Mouse (Mus musculus) small intestine, adult 2 months (tissue): ENCODE data around the gene Htr2a. TPM values are rescaled to one million over a fixed set of nuclear protein-coding genes. Genes with fewer than 3 reads are reported as not detected.

Source experiments
- H3K27ac ChIP-seq: fragments of 200-500 bp; 2 replicates; pipeline ENCODE4 v1.5.1; 2012; ENCODE audit warnings: low read depth, low read length, control low read depth, inconsistent platforms; ENCODE audit not compliant: insufficient read depth
- H3K27me3 ChIP-seq: fragments of 200-500 bp; 2 replicates; pipeline ENCODE4 v1.6.1; 2012; ENCODE audit warnings: mild to moderate bottlenecking, moderate library complexity, low read length, inconsistent platforms; ENCODE audit not compliant: control insufficient read depth, insufficient read depth
- H3K36me3 ChIP-seq: fragments of 200-500 bp; 2 replicates; pipeline ENCODE4 v1.6.1; 2012; ENCODE audit warnings: mild to moderate bottlenecking, low read length, control low read depth, inconsistent platforms; ENCODE audit not compliant: control insufficient read depth, insufficient read depth
- H3K4me1 ChIP-seq: fragments of 200-500 bp; 2 replicates; pipeline ENCODE4 v1.6.1; 2012; ENCODE audit warnings: low read length, inconsistent platforms, mixed read lengths; ENCODE audit not compliant: control insufficient read depth, insufficient read depth, insufficient read length
- H3K4me3 ChIP-seq: fragments of 200-500 bp; 2 replicates; pipeline ENCODE4 v1.5.1; 2012; ENCODE audit warnings: low read depth, mild to moderate bottlenecking, control low read depth, inconsistent platforms, low read length, moderate library complexity
- CTCF ChIP-seq: fragments of 200-500 bp; IDR thresholded peaks from 2 replicates; pipeline ENCODE4 v1.5.1; 2012; ENCODE audit warnings: low read depth, mild to moderate bottlenecking, control low read depth, inconsistent platforms, low read length, moderate library complexity, mixed read lengths; ENCODE audit not compliant: insufficient replicate concordance, insufficient read length; ENCODE audit errors: extremely low read depth
- POLR2A ChIP-seq: fragments of 200-500 bp; IDR thresholded peaks from 2 replicates; pipeline ENCODE4 v1.6.1; 2012; ENCODE audit warnings: low read depth, mild to moderate bottlenecking, control low read depth, inconsistent platforms, low read length, moderate library complexity
- WGBS: fragments of 180-500 bp; shearing (Covaris S2); methylation state at CpG from one replicate; pipeline ENCODE4 v1.1.7; 2018; 5-methylcytosine and 5-hydroxymethylcytosine counted together
- polyA plus RNA-seq: library from polyadenylated mRNA; depleted of rRNA; stranded (reverse); fragments of >200 nt; gene quantifications from 2 replicates; pipeline ENCODE4 v1.2.3, GENCODE M21; 2012

The Htr2a gene
- polyA plus RNA-seq, 1 experiment = 0.03 TPM

- H3K27ac ChIP-seq = no peak overlapping the region
- WGBS = 53% methylated on average over 10 of the region's 10 CpGs
- H3K4me3 ChIP-seq = no peak overlapping the region
- TF ChIP-seq POLR2A (no peak), CTCF (no peak)
- no peaks in the 10 kb centered on the region for H3K36me3 ChIP-seq
- no peaks in the 10 kb centered on the region for H3K27me3 ChIP-seq
- H3K4me1 ChIP-seq = peaks cover 2% of the 10 kb centered on the region; the same call in 1 of the 2 replicates
Observed at GRCm38 (mm10) chr14:74672137-74673019, 31.7 kb downstream of the Htr2a start.

- TF ChIP-seq CTCF (no peak), POLR2A (no peak)
- H3K27ac ChIP-seq = no peak overlapping the region
- peaks cover 2% of the 10 kb centered on the region; the same call in 1 of the 2 replicates for H3K4me1 ChIP-seq
- no peaks in the 10 kb centered on the region for H3K36me3 ChIP-seq
- no peaks in the 10 kb centered on the region for H3K27me3 ChIP-seq
- 77% methylated on average over 3 of the region's 3 CpGs for WGBS
- no peak overlapping the region for H3K4me3 ChIP-seq
Observed at GRCm38 (mm10) chr14:74673020-74673350, 32.3 kb downstream of the Htr2a start.

GRCm38 (mm10) chr14:74673584-74673983 is 32.9 kb downstream of the Htr2a start:
- WGBS = 60% methylated on average over 3 of the region's 3 CpGs
- H3K27me3 ChIP-seq = no peaks in the 10 kb centered on the region
- no peaks in the 10 kb centered on the region for H3K36me3 ChIP-seq
- TF ChIP-seq CTCF (no peak), POLR2A (no peak)
- H3K4me1 ChIP-seq = peaks cover 2% of the 10 kb centered on the region; the same call in 1 of the 2 replicates
- no peak overlapping the region for H3K27ac ChIP-seq
- no peak overlapping the region for H3K4me3 ChIP-seq

- Histone ChIP-seq H3K4me1 (no peaks in the 10 kb centered on the region), H3K36me3 (no peaks in the 10 kb centered on the region), H3K27ac (no peak overlapping the region), H3K27me3 (no peaks in the 10 kb centered on the region), H3K4me3 (no peak overlapping the region)
- TF ChIP-seq CTCF (no peak), POLR2A (no peak)
- 84% methylated on average over 5 of the region's 5 CpGs for WGBS
Observed at GRCm38 (mm10) chr14:74679841-74680240, 39.2 kb downstream of the Htr2a start.

GRCm38 (mm10) chr14:74684298-74684978 is 43.8 kb downstream of the Htr2a start:
- no peak for TF ChIP-seq CTCF
- no peak for TF ChIP-seq POLR2A
- H3K27me3 ChIP-seq = no peaks in the 10 kb centered on the region
- no peaks in the 10 kb centered on the region for H3K4me1 ChIP-seq
- no peaks in the 10 kb centered on the region for H3K36me3 ChIP-seq
- H3K27ac ChIP-seq = no peak overlapping the region
- 60% methylated on average over 5 of the region's 5 CpGs for WGBS
- no peak overlapping the region for H3K4me3 ChIP-seq

- no peak overlapping the region for H3K4me3 ChIP-seq
- H3K27ac ChIP-seq = no peak overlapping the region
- H3K36me3 ChIP-seq = no peaks in the 10 kb centered on the region
- TF ChIP-seq POLR2A (no peak), CTCF (no peak)
- 86% methylated on average over 2 of the region's 2 CpGs for WGBS
- H3K27me3 ChIP-seq = no peaks in the 10 kb centered on the region
- H3K4me1 ChIP-seq = no peaks in the 10 kb centered on the region
Observed at GRCm38 (mm10) chr14:74691963-74692362, 51.3 kb downstream of the Htr2a start.

GRCm38 (mm10) chr14:74696766-74697165 is 56.1 kb downstream of the Htr2a start:
- H3K36me3 ChIP-seq = no peaks in the 10 kb centered on the region
- 39% methylated on average over 4 of the region's 4 CpGs for WGBS
- H3K27ac ChIP-seq = no peak overlapping the region
- TF ChIP-seq POLR2A = no peak
- TF ChIP-seq CTCF = no peak
- H3K27me3 ChIP-seq = no peaks in the 10 kb centered on the region
- no peaks in the 10 kb centered on the region for H3K4me1 ChIP-seq
- no peak overlapping the region for H3K4me3 ChIP-seq
